Mouse (Mus musculus) naive thymus-derived CD4-positive, alpha-beta T cell, adult 5 months (primary cell): ENCODE results near the gene Ube3b. TPM values are rescaled to one million over a fixed set of nuclear protein-coding genes. Genes with fewer than 3 reads are reported as not detected.

Experiments
- polyA plus RNA-seq: library from polyadenylated mRNA; unstranded; fragments of 100-300 nt; shearing (Covaris generic); gene quantifications from one replicate; pipeline ENCODE4 v1.2.1, GENCODE M21; 2017

Gene Ube3b
- polyA plus RNA-seq: 60.5 TPM

GRCm38 (mm10) chr5:114380209-114381012, at the start of gene Ube3b, which contains the start of gene Kctd10:
Gene Ube3b (plus strand): TSS chr5:114380607.
Gene Kctd10 (minus strand): TSS chr5:114380508.

GRCm38 (mm10) chr5:114443566-114444367, 63.4 kb downstream of the Ube3b start, which contains the start of the genes Mmab and Mvk:
Gene Mmab (minus strand): TSS chr5:114444060.
Gene Mvk (plus strand): TSS chr5:114444269.

Other genes with a start within 250 kb of the Ube3b start
- 0.85 TPM for gene Acacb, start 234.1 kb upstream of the Ube3b start, polyA plus RNA-seq
- not detected for gene Foxn4, start 106.8 kb upstream of the Ube3b start, polyA plus RNA-seq
- 0.96 TPM for gene Myo1h, start 91.4 kb upstream of the Ube3b start, polyA plus RNA-seq
- 217 TPM for gene Kctd10, start 99 bp upstream of the Ube3b start, polyA plus RNA-seq
- 11.8 TPM for gene Mmab, start 63.5 kb downstream of the Ube3b start, polyA plus RNA-seq
- gene Mvk, start 63.7 kb downstream of the Ube3b start, polyA plus RNA-seq: 34.3 TPM
- gene Fam222a, start 187.4 kb downstream of the Ube3b start, polyA plus RNA-seq: 4.7 TPM